Mouse (Mus musculus): ENCODE measurements around the gene Adamts18.

GRCm38 (mm10) chr8:113687889-113688542 lies 160.5 kb downstream of the Adamts18 start:
- TF ChIP-seq FLI1 (IDR thresholded peaks at IDR 0.05; ENCODE audit: low read length) (no peak), GATA1 (IDR thresholded peaks at IDR 0.05; ENCODE audit: borderline replicate concordance, low read length) (no peak)
